Mouse (Mus musculus): ENCODE data around the gene Zdhhc19. TPM values are rescaled to one million over a fixed set of nuclear protein-coding genes. Genes with fewer than 3 reads are reported as not detected.
A peak's percentile ranks its signal among the peaks of the same experiment; 100 is the strongest.

Gene Zdhhc19
- polyA plus RNA-seq, 1 experiment from 2014 or later, result not detected

- Histone ChIP-seq H3K4me1 (ENCODE audit: insufficient read depth, low read depth, low read length) (no peaks in the 10 kb centered on the region), H3K4me3 (ENCODE audit: low read depth, low read length) (no peak overlapping the region), H3K9me3 (ENCODE audit: low read length) (no peaks in the 10 kb centered on the region), H3K4me2 (replicated peaks; ENCODE audit: low read depth, low read length) (no peak overlapping the region), H3K27me3 (replicated peaks; ENCODE audit: insufficient read depth, low read length) (no peaks in the 10 kb centered on the region), H3K9ac (replicated peaks; ENCODE audit: low read depth) (no peak overlapping the region), H3K27ac (ENCODE audit: low read length) (0 out of 2 replicates have a peak overlapping the region, but pooled peaks have one; percentile 17), H3K36me3 (ENCODE audit: insufficient read depth, low read length) (no peaks in the 10 kb centered on the region)
- WGBS, result 30% methylated on average over 5 of the region's 5 CpGs
- peak; percentile 33 for DNase-seq (ENCODE audit: low spot score)
- TF ChIP-seq EP300 (IDR thresholded peaks at IDR 0.05), result no peak
- TF ChIP-seq CTCF (IDR thresholded peaks at IDR 0.05), result no peak
- peak; percentile 30; the same call in 1 of the 2 replicates for ATAC-seq
Observed at GRCm38 (mm10) chr16:32537867-32538660, 42.0 kb downstream of the Zdhhc19 start.

DNA sequence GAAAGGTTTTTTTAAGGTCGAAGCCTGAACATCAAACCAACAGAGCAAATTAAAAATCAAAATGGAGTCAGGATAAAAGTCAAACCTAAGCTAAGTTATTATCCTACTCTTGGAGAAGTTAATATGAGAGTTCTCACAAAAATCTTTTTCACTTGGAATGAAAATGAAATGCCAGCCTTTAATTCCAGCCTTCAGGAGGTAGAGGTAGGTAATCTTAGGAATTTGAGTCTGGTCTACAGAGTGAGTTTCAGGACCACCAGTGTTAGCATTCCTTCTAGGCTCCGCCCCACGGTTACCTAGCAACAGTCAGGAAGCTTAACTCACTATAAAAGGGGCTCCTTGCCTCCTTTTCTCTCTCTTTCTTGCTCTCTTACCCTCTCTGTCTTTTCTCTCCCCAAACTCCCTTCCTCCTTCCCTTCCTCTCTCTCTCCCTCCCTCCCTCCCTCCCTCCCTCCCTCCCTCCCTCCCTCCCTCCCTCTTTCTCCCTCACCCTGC, 42.7 kb downstream of the Zdhhc19 start:
- H3K4me2 ChIP-seq (replicated peaks; ENCODE audit: low read depth, low read length), result no peak overlapping the region
- H3K27me3 ChIP-seq (replicated peaks; ENCODE audit: insufficient read depth, low read length), result no peaks in the 10 kb centered on the region
- H3K27ac ChIP-seq (ENCODE audit: low read length), result no peak overlapping the region
- ATAC-seq, result no peak
- no peak for DNase-seq (ENCODE audit: low spot score)
- no peaks in the 10 kb centered on the region for H3K36me3 ChIP-seq (ENCODE audit: insufficient read depth, low read length)
- H3K4me1 ChIP-seq (ENCODE audit: insufficient read depth, low read depth, low read length), result no peaks in the 10 kb centered on the region
- no peak overlapping the region for H3K4me3 ChIP-seq (ENCODE audit: low read depth, low read length)
- no peak for TF ChIP-seq EP300 (IDR thresholded peaks at IDR 0.05)
- no peak for TF ChIP-seq CTCF (IDR thresholded peaks at IDR 0.05)
- 20% methylated on average over 3 of the region's 3 CpGs for WGBS
- H3K9me3 ChIP-seq (ENCODE audit: low read length), result no peaks in the 10 kb centered on the region
- H3K9ac ChIP-seq (replicated peaks; ENCODE audit: low read depth), result no peak overlapping the region

- WGBS, result 79% methylated on average over 6 of the region's 6 CpGs
- TF ChIP-seq CTCF (IDR thresholded peaks at IDR 0.05) (no peak), EP300 (IDR thresholded peaks at IDR 0.05) (no peak)
- Histone ChIP-seq H3K4me2 (replicated peaks; ENCODE audit: low read depth, low read length) (no peak overlapping the region), H3K27ac (ENCODE audit: low read length) (no peak overlapping the region), H3K4me1 (ENCODE audit: insufficient read depth, low read depth, low read length) (no peaks in the 10 kb centered on the region), H3K36me3 (ENCODE audit: insufficient read depth, low read length) (no peaks in the 10 kb centered on the region), H3K9me3 (ENCODE audit: low read length) (no peaks in the 10 kb centered on the region), H3K9ac (replicated peaks; ENCODE audit: low read depth) (no peak overlapping the region), H3K4me3 (ENCODE audit: low read depth, low read length) (no peak overlapping the region), H3K27me3 (replicated peaks; ENCODE audit: insufficient read depth, low read length) (no peaks in the 10 kb centered on the region)
- ATAC-seq (no peak), DNase-seq (ENCODE audit: low spot score) (peak; percentile 35)
Observed at GRCm38 (mm10) chr16:32541338-32542179, 45.5 kb downstream of the Zdhhc19 start.

DNA sequence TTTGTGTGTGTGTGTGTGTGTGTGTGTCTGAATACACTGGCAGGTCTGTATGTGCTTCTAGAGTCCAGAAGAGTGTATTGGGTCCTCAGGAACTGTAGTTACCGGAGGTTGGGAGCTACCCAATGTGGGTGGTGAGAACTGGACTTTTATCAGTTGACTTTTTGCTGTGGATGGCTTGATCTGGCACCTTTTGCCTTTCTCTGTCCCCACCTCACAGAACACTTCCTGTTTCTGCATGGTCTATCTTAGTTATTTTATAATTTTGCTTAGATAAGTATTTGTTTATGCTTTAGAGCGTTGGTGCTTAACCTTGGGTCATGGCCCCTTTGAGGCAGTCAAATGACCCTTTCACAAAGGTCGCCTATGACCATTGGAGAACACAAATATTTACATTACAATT, 47.4 kb downstream of the Zdhhc19 start:
- H3K4me2 ChIP-seq (replicated peaks; ENCODE audit: low read depth, low read length), result no peak overlapping the region
- H3K4me3 ChIP-seq (ENCODE audit: low read depth, low read length), result no peak overlapping the region
- H3K27ac ChIP-seq (ENCODE audit: low read length), result no peak overlapping the region
- H3K9me3 ChIP-seq (ENCODE audit: low read length), result no peaks in the 10 kb centered on the region
- TF ChIP-seq CTCF (IDR thresholded peaks at IDR 0.05), result no peak
- TF ChIP-seq EP300 (IDR thresholded peaks at IDR 0.05), result no peak
- no peaks in the 10 kb centered on the region for H3K36me3 ChIP-seq (ENCODE audit: insufficient read depth, low read length)
- no peaks in the 10 kb centered on the region for H3K27me3 ChIP-seq (replicated peaks; ENCODE audit: insufficient read depth, low read length)
- ATAC-seq (no peak), DNase-seq (ENCODE audit: low spot score) (no peak)
- WGBS, result 53% methylated on average over 3 of the region's 3 CpGs
- no peaks in the 10 kb centered on the region for H3K4me1 ChIP-seq (ENCODE audit: insufficient read depth, low read depth, low read length)
- H3K9ac ChIP-seq (replicated peaks; ENCODE audit: low read depth), result no peak overlapping the region

- no peaks in the 10 kb centered on the region for H3K36me3 ChIP-seq (ENCODE audit: insufficient read depth, low read length)
- no peaks in the 10 kb centered on the region for H3K27me3 ChIP-seq (replicated peaks; ENCODE audit: insufficient read depth, low read length)
- H3K9ac ChIP-seq (replicated peaks; ENCODE audit: low read depth), result no peak overlapping the region
- WGBS, result 51% methylated on average over 10 of the region's 10 CpGs
- H3K4me2 ChIP-seq (replicated peaks; ENCODE audit: low read depth, low read length), result no peak overlapping the region
- no peak overlapping the region for H3K4me3 ChIP-seq (ENCODE audit: low read depth, low read length)
- H3K27ac ChIP-seq (ENCODE audit: low read length), result no peak overlapping the region
- H3K9me3 ChIP-seq (ENCODE audit: low read length), result no peaks in the 10 kb centered on the region
- DNase-seq (ENCODE audit: low spot score) (no peak), ATAC-seq (no peak)
- H3K4me1 ChIP-seq (ENCODE audit: insufficient read depth, low read depth, low read length), result no peaks in the 10 kb centered on the region
- TF ChIP-seq EP300 (IDR thresholded peaks at IDR 0.05) (no peak), CTCF (IDR thresholded peaks at IDR 0.05) (no peak)
Observed at GRCm38 (mm10) chr16:32547156-32548068, 51.3 kb downstream of the Zdhhc19 start.
